Mouse (Mus musculus) olfactory bulb, adult 2 months (tissue): ENCODE measurements around the gene Snd1.

Experiments
- CTCF ChIP-seq: fragments of 200-500 bp; IDR thresholded peaks from 2 replicates; pipeline ENCODE4 v1.5.1; 2012; ENCODE audit warnings: low read depth, mild to moderate bottlenecking, low read length, moderate library complexity; ENCODE audit not compliant: insufficient read depth
- POLR2A ChIP-seq: fragments of 200-500 bp; IDR thresholded peaks from 2 replicates; pipeline ENCODE4 v1.6.1; 2012; ENCODE audit warnings: mild to moderate bottlenecking, low read depth, low read length, moderate library complexity; ENCODE audit not compliant: insufficient read depth

- TF ChIP-seq CTCF (no peak), POLR2A (no peak)
These were observed 309.0 kb downstream of the Snd1 start for GRCm38 (mm10) chr6:28783953-28784352.
